Mouse (Mus musculus) heart, adult 2 months (tissue): ENCODE data around the gene Tmem63b. TPM values are rescaled to one million over a fixed set of nuclear protein-coding genes. Genes with fewer than 3 reads are reported as not detected.

ENCODE experiments used
- DNase-seq, 2 experiments: peaks; one replicate each; pipeline ENCODE4 v3.0.0; 2021
- H3K27ac ChIP-seq: fragments of 200-600 bp; 2 replicates; pipeline ENCODE4 v1.8.1; 2022
- H3K27me3 ChIP-seq: fragments of 200-500 bp; 2 replicates; pipeline ENCODE4 v1.6.1; 2012; ENCODE audit warnings: mild to moderate bottlenecking, low read length, inconsistent platforms, mixed read lengths; ENCODE audit not compliant: control insufficient read depth, insufficient read depth
- H3K36me3 ChIP-seq: fragments of 200-500 bp; 2 replicates; pipeline ENCODE4 v1.6.1; 2012; ENCODE audit warnings: low read length, inconsistent platforms; ENCODE audit not compliant: control insufficient read depth, insufficient read depth
- H3K4me1 ChIP-seq: fragments of 200-500 bp; 2 replicates; pipeline ENCODE4 v1.6.1; 2011; ENCODE audit warnings: low read length; ENCODE audit not compliant: control insufficient read depth, insufficient read depth
- H3K4me3 ChIP-seq: fragments of 200-600 bp; 2 replicates; pipeline ENCODE4 v1.8.1; 2022
- H3K79me2 ChIP-seq: fragments of 200-500 bp; replicated peaks from 2 replicates; pipeline ENCODE4 v1.6.1; 2012; ENCODE audit warnings: mild to moderate bottlenecking, inconsistent platforms, low read length, moderate library complexity, mixed read lengths; ENCODE audit not compliant: control insufficient read depth, insufficient read depth
- H3K9ac ChIP-seq: fragments of 200-500 bp; 2 replicates; pipeline ENCODE4 v1.6.1; 2012; ENCODE audit warnings: low read depth, mild to moderate bottlenecking, control low read depth, inconsistent platforms, low read length, mixed read lengths
- CTCF ChIP-seq: fragments of 200-600 bp; IDR thresholded peaks from 2 replicates; pipeline ENCODE4 v1.8.1; 2022; ENCODE audit warnings: antibody characterized with exemption, mild to moderate bottlenecking, moderate library complexity
- EP300 ChIP-seq: fragments of 200-500 bp; IDR thresholded peaks from 2 replicates; pipeline ENCODE4 v1.6.1; 2011; ENCODE audit warnings: low read depth, low read length, control low read depth; ENCODE audit not compliant: insufficient read depth
- POLR2A ChIP-seq: fragments of 200-500 bp; IDR thresholded peaks from 2 replicates; pipeline ENCODE4 v1.6.1; 2011; ENCODE audit warnings: mild to moderate bottlenecking, low read depth, low read length, control low read depth; ENCODE audit not compliant: insufficient read depth
- WGBS: fragments of 180-500 bp; shearing (Covaris S2); methylation state at CpG from one replicate; pipeline ENCODE4 v1.1.7; 2018; 5-methylcytosine and 5-hydroxymethylcytosine counted together
- intact Hi-C: fragments of 180-260 bp; cut with DNase I; formaldehyde crosslinking; loops from one replicate; pipeline ENCODE4 v1.15.1; 2025
- polyA plus RNA-seq: library from polyadenylated mRNA; depleted of rRNA; stranded (reverse); fragments of >200 nt; gene quantifications from 2 replicates; pipeline ENCODE4 v1.2.3, GENCODE M21; 2012; rRNA removed
- total RNA-seq, 2 experiments: library from RNA; stranded (reverse); gene quantifications; 2 replicates each; pipeline ENCODE4 v1.2.3; 2021

Gene Tmem63b
- total and polyA plus RNA-seq, 3 experiments: 81.8 to 122 (median 90.1) TPM

GRCm38 (mm10) chr17:45612008-45612407 lies 74.7 kb downstream of the Tmem63b start:
- Histone ChIP-seq H3K4me1 (peaks cover 9% of the 10 kb centered on the region), H3K36me3 (peaks cover 2% of the 10 kb centered on the region; the same call in 1 of the 2 replicates), H3K9ac (no peak overlapping the region), H3K4me3 (no peak overlapping the region), H3K79me2 (no peaks in the 10 kb centered on the region), H3K27me3 (no peaks in the 10 kb centered on the region), H3K27ac (no peak overlapping the region)
- WGBS: 58% methylated on average over 8 of the region's 8 CpGs
- no peak for TF ChIP-seq CTCF
- TF ChIP-seq EP300: no peak
- no peak for TF ChIP-seq POLR2A
- intact Hi-C loops: no loop called here
- DNase-seq: no peak

Other genes starting within 250 kb of the Tmem63b start
- gene Spats1, start 211.5 kb downstream of the Tmem63b start, total RNA-seq: under 1 TPM in 1 of 2 experiments, not detected in 1; 0.16 TPM
- gene Spats1, start 211.5 kb downstream of the Tmem63b start, polyA plus RNA-seq: 0.38 TPM in 1 of 2 replicates, not detected in the other
- 10 to 100 TPM; 17.2 to 18.4 TPM for gene Aars2, start 180.1 kb downstream of the Tmem63b start, total RNA-seq
- gene Aars2, start 180.1 kb downstream of the Tmem63b start, polyA plus RNA-seq: 17.6 and 18.2 TPM in 2 replicates
- gene Tcte1, start 163.5 kb downstream of the Tmem63b start, total RNA-seq: not detected
- gene Tcte1, start 163.5 kb downstream of the Tmem63b start, polyA plus RNA-seq: 0.09 and 0.90 TPM in 2 replicates
- gene Tmem151b, start 137.2 kb downstream of the Tmem63b start, total RNA-seq: under 1 TPM in 1 of 2 experiments, not detected in 1; 0.07 TPM
- gene Tmem151b, start 137.2 kb downstream of the Tmem63b start, polyA plus RNA-seq: 0.04 and 0.06 TPM in 2 replicates
- 1 to 10 TPM; 1.1 TPM for gene Nfkbie, start 131.2 kb downstream of the Tmem63b start, total RNA-seq
- gene Nfkbie, start 131.2 kb downstream of the Tmem63b start, polyA plus RNA-seq: 1.6 and 2.2 TPM in 2 replicates
- 10 to 100 TPM; 23.4 to 24.0 TPM for gene Slc35b2, start 123.0 kb downstream of the Tmem63b start, total RNA-seq
- gene Slc35b2, start 123.0 kb downstream of the Tmem63b start, polyA plus RNA-seq: 45.1 and 49.2 TPM in 2 replicates
- 1,000 to 10,000 TPM; 1,183 to 1,319 TPM for gene Hsp90ab1, start 113.6 kb downstream of the Tmem63b start, total RNA-seq
- gene Hsp90ab1, start 113.6 kb downstream of the Tmem63b start, polyA plus RNA-seq: 464 and 736 TPM in 2 replicates
- gene Slc29a1, start 87.3 kb downstream of the Tmem63b start, total RNA-seq: 10 to 100 TPM; 80.3 to 84.6 TPM
- gene Slc29a1, start 87.3 kb downstream of the Tmem63b start, polyA plus RNA-seq: 160 and 184 TPM in 2 replicates
- not detected for gene Mymx, start 84.8 kb downstream of the Tmem63b start, total RNA-seq
- not detected in 2 replicates for gene Mymx, start 84.8 kb downstream of the Tmem63b start, polyA plus RNA-seq
- gene Capn11, start 27.6 kb downstream of the Tmem63b start, total RNA-seq: under 1 TPM in 1 of 2 experiments, not detected in 1; 0.59 TPM
- gene Capn11, start 27.6 kb downstream of the Tmem63b start, polyA plus RNA-seq: not detected in 2 replicates
- 100 to 1,000 TPM; 149 to 161 TPM for gene Mrpl14, start 583 bp downstream of the Tmem63b start, total RNA-seq
- 133 and 170 TPM in 2 replicates for gene Mrpl14, start 583 bp downstream of the Tmem63b start, polyA plus RNA-seq
- gene 1600014C23Rik, start 46.9 kb upstream of the Tmem63b start, total RNA-seq: under 1 TPM in 1 of 2 experiments, not detected in 1; 0.66 TPM
- 0.88 TPM in 1 of 2 replicates, not detected in the other for gene 1600014C23Rik, start 46.9 kb upstream of the Tmem63b start, polyA plus RNA-seq